Mouse (Mus musculus) liver, postnatal 0 days (tissue): Measurements from ENCODE around the gene Ptprs. TPM values are rescaled to one million over a fixed set of nuclear protein-coding genes. Genes with fewer than 3 reads are reported as not detected.
A peak's percentile ranks its signal among the peaks of the same experiment; 100 is the strongest.

Experiments
- ATAC-seq: fragments of 200-750 bp; cut with Nextera tagmentation; 2 replicates; pipeline ENCODE4 v1.8.0; 2017; ENCODE audit warnings: mild to moderate bottlenecking, moderate library complexity
- DNase-seq: peaks from one replicate; pipeline ENCODE4 v3.0.0-alpha.2; 2016
- H3K27ac ChIP-seq: fragments of 300-500 bp; sonication (generic); 2 replicates; pipeline ENCODE4 v1.5.1; 2014; ENCODE audit warnings: antibody characterized with exemption, moderate library complexity, mild to moderate bottlenecking, low read depth
- H3K27me3 ChIP-seq: fragments of 300-500 bp; sonication (generic); 2 replicates; pipeline ENCODE4 v1.6.1; 2014; ENCODE audit warnings: low read length, control low read depth, mixed read lengths; ENCODE audit not compliant: insufficient read depth
- H3K36me3 ChIP-seq: fragments of 300-500 bp; sonication (generic); replicated peaks from 2 replicates; pipeline ENCODE4 v1.6.1; 2014; ENCODE audit warnings: mild to moderate bottlenecking, control low read depth, low read length, moderate library complexity, mixed read lengths; ENCODE audit not compliant: insufficient read depth
- H3K4me1 ChIP-seq: fragments of 300-500 bp; sonication (generic); 2 replicates; pipeline ENCODE4 v1.6.1; 2014; ENCODE audit warnings: antibody characterized with exemption, mild to moderate bottlenecking, control low read depth; ENCODE audit not compliant: insufficient read depth
- H3K4me2 ChIP-seq: fragments of 300-500 bp; sonication (generic); 2 replicates; pipeline ENCODE4 v1.6.1; 2014; ENCODE audit warnings: low read depth, mild to moderate bottlenecking, low read length, moderate library complexity, mixed read lengths
- H3K4me3 ChIP-seq: fragments of 300-500 bp; sonication (generic); 2 replicates; pipeline ENCODE4 v1.5.1; 2014; ENCODE audit warnings: low read depth, low read length
- H3K9ac ChIP-seq: fragments of 300-500 bp; sonication (generic); replicated peaks from 2 replicates; pipeline ENCODE4 v1.6.1; 2014; ENCODE audit warnings: mild to moderate bottlenecking, moderate library complexity
- H3K9me3 ChIP-seq: fragments of 300-500 bp; sonication (generic); 2 replicates; pipeline ENCODE4 v1.6.1; 2016; ENCODE audit warnings: mild to moderate bottlenecking, control low read depth, low read length, mixed read lengths
- CTCF ChIP-seq: sonication (generic); IDR thresholded peaks from 2 replicates; pipeline ENCODE4 v1.5.1; 2016; ENCODE audit warnings: antibody characterized with exemption, low read depth
- EP300 ChIP-seq: IDR thresholded peaks from 2 replicates; pipeline ENCODE4 v1.6.1; 2016; ENCODE audit warnings: antibody characterized with exemption, low read depth, mild to moderate bottlenecking
- WGBS: fragments of 180-500 bp; shearing (Covaris S2); extraction: QIAGEN DNeasy Blood & Tissue Kit; methylation state at CpG from one replicate; pipeline ENCODE4 v1.1.7; 2014; ENCODE audit not compliant: insufficient replicate concordance; 5-methylcytosine and 5-hydroxymethylcytosine counted together
- polyA plus RNA-seq: library from polyadenylated mRNA; unstranded; fragments of >200 nt; fragmentation: Nextera tagmentation; extraction: Ambion mirVana; gene quantifications from 2 replicates; pipeline ENCODE4 v1.2.1, GENCODE M21; 2015

Gene Ptprs
- polyA plus RNA-seq, 1 experiment from 2014 or later: 3.4 TPM

DNA sequence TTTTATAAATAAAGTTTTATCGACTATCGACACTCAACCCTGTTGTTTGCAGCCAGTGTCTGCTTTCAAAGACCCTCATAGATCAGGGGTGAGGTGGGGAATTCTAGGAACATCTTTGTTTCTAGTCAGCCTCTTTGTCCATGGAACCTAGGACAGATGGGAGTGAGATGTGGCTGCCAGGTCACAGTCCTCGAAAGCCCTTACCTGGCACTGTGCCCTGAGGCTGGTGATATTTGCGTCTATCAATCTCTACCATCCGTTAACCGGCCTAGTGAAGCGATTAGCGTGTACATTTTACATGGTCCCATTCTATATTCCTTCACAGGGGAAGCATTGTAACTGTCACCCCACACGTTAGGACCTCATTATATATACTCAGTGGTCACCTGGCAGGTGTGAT lies 9.6 kb upstream of the Ptprs start:
- Histone ChIP-seq H3K9ac (no peak overlapping the region), H3K9me3 (peaks cover 4% of the 10 kb centered on the region; the same call in 1 of the 2 replicates), H3K36me3 (no peaks in the 10 kb centered on the region), H3K4me2 (no peak overlapping the region), H3K4me1 (no peaks in the 10 kb centered on the region), H3K27ac (no peak overlapping the region), H3K4me3 (no peak overlapping the region), H3K27me3 (no peaks in the 10 kb centered on the region)
- DNase-seq (no peak), ATAC-seq (no peak)
- WGBS: 79% methylated on average over 9 of the region's 9 CpGs
- TF ChIP-seq EP300: no peak
- no peak for TF ChIP-seq CTCF

DNA sequence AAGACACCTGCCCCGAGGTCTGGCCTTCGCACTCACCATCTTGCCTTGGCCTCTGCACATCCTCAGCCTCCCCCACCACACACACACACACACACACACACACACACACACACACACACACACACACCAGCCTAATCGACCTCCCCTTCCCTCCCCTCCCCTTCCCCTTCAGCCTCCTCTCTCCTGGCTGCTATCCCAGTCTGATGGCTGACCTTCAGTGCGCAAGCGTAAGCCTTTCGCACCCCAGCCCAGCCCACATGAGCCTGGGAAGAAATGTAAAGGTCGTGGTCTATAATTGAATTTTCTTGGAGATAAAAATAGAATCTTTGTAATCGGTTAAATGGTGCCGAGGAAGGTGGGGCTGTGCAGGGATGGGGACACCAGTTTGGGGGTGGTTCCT lies 8.8 kb upstream of the Ptprs start:
- no peak overlapping the region for H3K4me2 ChIP-seq
- 63% methylated on average over 9 of the region's 9 CpGs for WGBS
- TF ChIP-seq CTCF (no peak), EP300 (no peak)
- no peaks in the 10 kb centered on the region for H3K36me3 ChIP-seq
- H3K27ac ChIP-seq: no peak overlapping the region
- no peak overlapping the region for H3K9ac ChIP-seq
- no peaks in the 10 kb centered on the region for H3K4me1 ChIP-seq
- no peaks in the 10 kb centered on the region for H3K27me3 ChIP-seq
- ATAC-seq (no peak), DNase-seq (no peak)
- H3K9me3 ChIP-seq: no peaks in the 10 kb centered on the region
- no peak overlapping the region for H3K4me3 ChIP-seq

DNA sequence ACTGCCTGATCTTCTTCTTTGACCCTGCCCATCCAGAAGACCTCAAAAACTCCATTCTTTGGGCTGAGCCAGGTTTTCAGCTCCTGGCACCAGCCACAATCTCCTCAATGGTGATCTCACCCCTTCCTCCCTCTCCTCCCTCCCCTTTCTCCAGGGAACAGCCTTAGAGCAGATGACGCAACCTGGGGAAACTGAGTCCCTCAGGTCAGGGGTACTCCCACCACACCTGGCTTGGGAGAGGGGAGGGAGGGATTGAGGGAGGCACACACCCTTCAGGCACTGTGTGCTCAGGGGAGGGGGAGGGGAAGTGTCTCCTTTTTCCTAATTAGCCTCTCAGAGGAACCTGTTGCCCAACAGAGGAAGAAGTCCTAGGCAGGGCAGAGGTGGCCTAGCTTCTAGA lies 6.4 kb upstream of the Ptprs start:
- 64% methylated on average over 1 of the region's 1 CpGs for WGBS
- H3K4me2 ChIP-seq: no peak overlapping the region
- no peaks in the 10 kb centered on the region for H3K4me1 ChIP-seq
- H3K9me3 ChIP-seq: no peaks in the 10 kb centered on the region
- H3K27me3 ChIP-seq: 0 out of 2 replicates have a peak, but pooled peaks cover 2% of the 10 kb centered on the region
- H3K9ac ChIP-seq: no peak overlapping the region
- DNase-seq: no peak
- TF ChIP-seq CTCF (no peak), EP300 (no peak)
- H3K27ac ChIP-seq: no peak overlapping the region
- no peak overlapping the region for H3K4me3 ChIP-seq
- ATAC-seq: no peak
- no peaks in the 10 kb centered on the region for H3K36me3 ChIP-seq

DNA sequence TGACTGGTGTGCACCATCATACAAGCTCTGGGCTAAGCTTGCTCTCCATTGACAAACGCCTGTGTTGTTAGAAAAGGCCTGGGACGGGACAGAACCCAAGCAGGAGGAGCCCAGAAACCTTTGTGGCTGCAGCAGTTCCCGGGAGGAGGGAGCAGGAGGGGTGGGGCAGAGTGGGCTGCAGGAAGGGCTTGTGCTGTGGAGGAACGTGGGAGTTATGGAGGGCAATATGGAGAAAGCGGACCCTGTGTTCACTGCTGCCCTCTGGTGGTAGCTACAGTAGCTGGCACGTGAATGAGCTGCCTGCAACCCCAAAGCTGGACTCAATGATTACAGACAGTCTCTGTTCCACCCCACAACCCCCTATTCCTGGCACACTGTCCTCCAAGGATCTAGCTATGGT lies 3.1 kb upstream of the Ptprs start:
- WGBS: 17% methylated on average over 6 of the region's 6 CpGs
- ATAC-seq: no peak
- peak; percentile 77 for DNase-seq
- H3K9me3 ChIP-seq: no peaks in the 10 kb centered on the region
- H3K36me3 ChIP-seq: no peaks in the 10 kb centered on the region
- peaks cover 17% of the 10 kb centered on the region for H3K4me1 ChIP-seq
- H3K27me3 ChIP-seq: peaks cover 33% of the 10 kb centered on the region
- H3K27ac ChIP-seq: no peak overlapping the region
- no peak overlapping the region for H3K9ac ChIP-seq
- no peak overlapping the region for H3K4me2 ChIP-seq
- no peak overlapping the region for H3K4me3 ChIP-seq
- no peak for TF ChIP-seq EP300
- peak; percentile 95 for TF ChIP-seq CTCF

DNA sequence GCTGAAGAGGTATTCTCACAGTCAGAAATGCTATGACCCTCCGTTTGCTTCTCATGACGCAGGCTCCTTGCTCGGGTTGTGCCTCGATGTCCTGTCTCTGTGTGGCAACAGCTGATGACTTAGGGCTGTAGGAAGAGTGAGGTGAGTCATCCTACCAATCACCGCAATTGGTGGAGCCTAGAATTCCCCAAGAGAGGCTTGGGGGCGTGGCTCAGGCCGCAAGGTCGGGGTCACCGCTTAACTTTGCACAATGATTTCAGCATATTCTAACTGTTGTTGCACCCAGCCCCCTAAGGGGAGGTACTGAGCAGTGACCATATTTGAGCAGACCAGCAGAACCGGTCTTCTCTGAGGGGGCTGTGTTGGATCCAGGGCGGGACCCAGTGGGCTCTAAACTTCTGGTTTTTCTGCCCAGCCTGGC lies 1.9 kb upstream of the Ptprs start:
- H3K4me1 ChIP-seq: peaks cover 27% of the 10 kb centered on the region
- H3K36me3 ChIP-seq: no peaks in the 10 kb centered on the region
- TF ChIP-seq EP300: no peak
- no peak for TF ChIP-seq CTCF
- DNase-seq (no peak), ATAC-seq (no peak)
- no peaks in the 10 kb centered on the region for H3K9me3 ChIP-seq
- H3K4me3 ChIP-seq: no peak overlapping the region
- H3K27ac ChIP-seq: no peak overlapping the region
- H3K9ac ChIP-seq: no peak overlapping the region
- WGBS: 60% methylated on average over 11 of the region's 11 CpGs
- no peak overlapping the region for H3K4me2 ChIP-seq
- peaks cover 45% of the 10 kb centered on the region for H3K27me3 ChIP-seq

DNA sequence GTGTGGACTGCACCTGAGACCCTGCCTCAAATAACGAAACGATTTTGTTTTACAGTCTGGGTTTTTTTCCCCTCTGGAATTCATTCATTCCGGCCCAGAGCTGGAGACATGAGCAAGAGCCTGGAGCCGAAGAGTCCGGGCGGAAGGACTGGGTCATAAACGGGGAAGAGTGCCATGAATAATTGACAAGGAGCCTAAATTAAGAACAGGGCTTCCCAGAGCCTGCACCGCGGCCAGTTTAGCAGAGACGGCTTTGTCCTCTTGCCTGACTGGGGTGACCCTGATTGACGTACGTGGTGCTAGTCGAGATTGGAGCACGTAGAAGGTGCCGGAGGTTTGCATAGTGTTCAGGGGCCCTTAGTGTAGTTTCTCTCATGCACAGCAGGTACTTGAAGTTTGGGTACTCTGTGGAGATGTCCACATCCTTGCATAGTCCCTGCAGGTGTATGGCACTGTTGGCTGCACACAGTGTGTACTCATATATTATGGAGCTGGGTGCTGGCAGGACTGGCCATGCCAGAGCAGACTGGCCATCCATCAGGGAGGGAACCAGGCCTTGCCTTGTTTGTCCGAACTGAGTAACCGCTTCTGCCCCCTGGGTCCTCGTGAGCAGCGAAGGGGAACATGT lies 1.0 kb upstream of the Ptprs start:
- peaks cover 28% of the 10 kb centered on the region for H3K4me1 ChIP-seq
- TF ChIP-seq CTCF (no peak), EP300 (no peak)
- no peaks in the 10 kb centered on the region for H3K9me3 ChIP-seq
- no peak overlapping the region for H3K4me3 ChIP-seq
- no peaks in the 10 kb centered on the region for H3K36me3 ChIP-seq
- 86% methylated on average over 19 of the region's 19 CpGs for WGBS
- DNase-seq (no peak), ATAC-seq (no peak)
- peaks cover 54% of the 10 kb centered on the region for H3K27me3 ChIP-seq
- H3K9ac ChIP-seq: no peak overlapping the region
- H3K27ac ChIP-seq: no peak overlapping the region
- no peak overlapping the region for H3K4me2 ChIP-seq
